Comparison of ENCODE assay signal across 1 mouse cellular context in the genomic region with DNA sequence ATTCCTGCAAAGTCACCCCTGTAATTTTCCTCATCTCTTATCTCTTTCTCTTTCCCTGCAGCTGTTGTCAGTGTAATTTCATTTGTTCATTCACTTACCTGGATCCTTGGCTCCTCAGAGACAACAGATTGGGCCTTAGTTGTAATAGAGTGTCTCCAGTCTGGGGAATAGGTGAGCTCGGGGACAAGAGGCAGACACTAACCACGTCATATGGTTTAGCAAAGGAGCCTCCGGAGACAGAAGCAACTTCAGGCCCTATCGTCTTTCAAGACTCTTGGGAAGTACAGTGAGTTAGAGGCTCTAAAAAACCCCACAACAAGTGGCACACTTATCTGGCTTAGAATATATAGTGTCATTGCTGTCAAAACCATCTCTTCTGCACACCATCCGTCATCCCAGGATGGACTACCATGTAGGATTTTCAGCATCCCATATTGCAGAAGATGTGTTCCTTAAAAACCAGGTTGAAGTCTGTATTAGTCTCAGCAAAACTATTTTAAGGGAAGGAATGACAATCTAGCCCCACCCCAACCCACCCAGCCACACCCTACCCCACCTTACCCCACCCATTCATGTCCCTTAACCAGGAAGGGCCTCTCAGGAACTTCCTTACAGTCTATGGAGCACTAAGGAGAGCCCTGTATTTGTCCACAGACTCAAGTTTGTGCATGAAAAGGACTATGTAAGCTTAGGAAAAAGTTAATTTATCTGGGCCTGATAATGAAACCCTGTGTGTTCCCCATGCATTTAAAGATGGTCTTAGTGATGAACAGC.
TF ChIP-seq lines count a peak whose summit lies in the region.

No protein-coding gene starts in this region.

TF ChIP-seq in MEL, 35 proteins besides CTCF, POLR2A, EP300 and RAD21 (continued from another document):
- TF ChIP-seq BHLHE40 (IDR thresholded peaks at IDR 0.05; ENCODE audit: borderline replicate concordance, low read depth, low read length) = no peak
- TF ChIP-seq SIN3A (IDR thresholded peaks at IDR 0.05; ENCODE audit: low read length) = no peak
- TF ChIP-seq ZKSCAN1 (IDR thresholded peaks at IDR 0.05; ENCODE audit: low read depth, low read length) = no peak
- TF ChIP-seq TBP (IDR thresholded peaks at IDR 0.05; ENCODE audit: low read depth, low read length) = no peak
- TF ChIP-seq ZMIZ1 (IDR thresholded peaks at IDR 0.05; ENCODE audit: low read depth, low read length) = no peak
- no peak for TF ChIP-seq NRF1 (IDR thresholded peaks at IDR 0.05; ENCODE audit: insufficient read depth, low read depth, low read length, poor library complexity, severe bottlenecking)
- TF ChIP-seq CHD1 (IDR thresholded peaks at IDR 0.05; ENCODE audit: low read depth, low read length) = no peak
- no peak for TF ChIP-seq ZC3H11A (IDR thresholded peaks at IDR 0.05; ENCODE audit: low read depth, low read length)
- no peak for TF ChIP-seq SMC3 (IDR thresholded peaks at IDR 0.05; ENCODE audit: low read depth, low read length)
- 0 out of 2 replicates have a peak, but pooled peaks have one; percentile 28 for TF ChIP-seq TCF12 (IDR thresholded peaks at IDR 0.05; ENCODE audit: low read depth, low read length)
